Mouse (Mus musculus) bone marrow, adult 2 months (tissue): Measurements from ENCODE around the gene Prdx5.

Experiments
- CTCF ChIP-seq: fragments of 200-500 bp; IDR thresholded peaks from 2 replicates; pipeline ENCODE4 v1.5.1; 2011; ENCODE audit warnings: low read length, control low read depth; ENCODE audit not compliant: control insufficient read depth, insufficient read depth
- POLR2A ChIP-seq: fragments of 200-500 bp; IDR thresholded peaks from 2 replicates; pipeline ENCODE4 v1.6.1; 2011; ENCODE audit warnings: low read depth, mild to moderate bottlenecking, control low read depth, low read length, borderline replicate concordance; ENCODE audit not compliant: control insufficient read depth

DNA sequence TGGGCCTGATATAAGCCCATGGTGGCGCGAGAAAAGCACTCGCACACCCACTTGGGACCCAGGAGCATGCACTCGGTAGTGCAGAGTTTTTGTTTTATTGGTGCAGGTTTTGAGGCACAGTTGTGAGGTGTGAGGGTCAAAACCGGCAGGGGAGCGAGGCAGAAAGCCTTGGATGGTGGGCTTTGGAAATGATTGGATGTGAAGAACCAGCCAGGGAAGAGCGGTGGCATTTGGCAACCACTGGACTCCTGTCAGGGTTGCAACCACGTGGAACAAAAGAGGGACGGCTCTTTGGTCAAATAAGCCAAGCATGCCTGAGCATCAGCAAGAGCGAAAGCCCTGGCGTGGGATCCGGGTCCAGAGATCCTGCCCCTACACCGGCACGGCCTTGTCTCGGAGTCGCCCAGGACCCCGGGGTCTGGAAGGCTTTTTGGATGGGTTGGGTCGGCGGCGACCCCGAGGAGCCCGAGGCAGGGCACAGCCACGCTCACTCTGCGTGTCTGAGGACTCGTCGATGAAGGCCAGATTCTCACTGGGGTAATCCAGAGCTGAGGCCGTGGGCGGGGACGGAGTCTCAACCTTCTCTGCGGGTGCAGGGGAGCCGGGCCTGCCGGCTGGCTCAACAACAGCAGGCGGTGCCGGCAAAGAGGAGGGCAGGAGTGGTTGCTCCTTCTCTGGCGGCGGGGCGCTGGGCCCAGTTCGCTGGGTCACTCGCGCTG lies 15.9 kb upstream of the Prdx5 start:
- TF ChIP-seq CTCF (no peak), POLR2A (no peak)
